Mouse (Mus musculus): ENCODE measurements around the gene Hist1h2bf.
"Not testable (repeated sequence)": the region's sequence is repeated elsewhere in the genome, so short reads cannot be mapped to it uniquely, and the experiment has no call there.

Hist1h2bf gene

GRCm38 (mm10) chr13:23542225-23542980, 31.6 kb downstream of the Hist1h2bf start:
- DNase-seq: not testable (repeated sequence)

GRCm38 (mm10) chr13:23541497-23541896, 32.5 kb downstream of the Hist1h2bf start:
- DNase-seq: no peak

- DNase-seq: not testable (repeated sequence)
Measured at GRCm38 (mm10) chr13:23539821-23540220, 34.2 kb downstream of the Hist1h2bf start.

- DNase-seq: no peak
Measured at GRCm38 (mm10) chr13:23538249-23538648, 35.7 kb downstream of the Hist1h2bf start.

GRCm38 (mm10) chr13:23537006-23537710, 36.8 kb downstream of the Hist1h2bf start:
- no peak for DNase-seq

GRCm38 (mm10) chr13:23536076-23536822, 37.7 kb downstream of the Hist1h2bf start:
- DNase-seq: no peak

- peak; percentile 91 to 93 for DNase-seq
Measured at GRCm38 (mm10) chr13:23535137-23536075, 38.6 kb downstream of the Hist1h2bf start, which contains the start of gene Hist1h3g. TSS of gene Hist1h3g (plus strand) at chr13:23535422.

GRCm38 (mm10) chr13:23534368-23535131, 39.4 kb downstream of the Hist1h2bf start:
- no peak for DNase-seq

- DNase-seq: peak; percentile 70 to 75
Measured at GRCm38 (mm10) chr13:23533560-23534367, 40.2 kb downstream of the Hist1h2bf start, which contains the start of gene Hist1h2af. TSS of gene Hist1h2af (plus strand) at chr13:23533906.

GRCm38 (mm10) chr13:23532262-23533075, 41.5 kb downstream of the Hist1h2bf start:
- DNase-seq: no peak

- peak; percentile 95 to 98 for DNase-seq
Measured at GRCm38 (mm10) chr13:23530901-23531875, 42.8 kb downstream of the Hist1h2bf start, which contains the start of gene Hist1h4h. TSS of gene Hist1h4h (plus strand) at chr13:23531050.

GRCm38 (mm10) chr13:23530181-23530900, 43.7 kb downstream of the Hist1h2bf start:
- peak; percentile 58 to 66 for DNase-seq

GRCm38 (mm10) chr13:23529480-23530165, 44.4 kb downstream of the Hist1h2bf start:
- no peak for DNase-seq

GRCm38 (mm10) chr13:23529005-23529404, 45.0 kb downstream of the Hist1h2bf start:
- DNase-seq: no peak

- DNase-seq: peak; percentile 90 to 91
Measured at GRCm38 (mm10) chr13:23526312-23526711, 47.7 kb downstream of the Hist1h2bf start.

GRCm38 (mm10) chr13:23525901-23526300, 48.1 kb downstream of the Hist1h2bf start:
- peak in 1 of 2 experiments; percentile 7 for DNase-seq

- DNase-seq: peak; percentile 60 to 82
Measured at GRCm38 (mm10) chr13:23524654-23525053, 49.3 kb downstream of the Hist1h2bf start.

All from kidney, postnatal 36 days (tissue).